Comparison of ENCODE assay signal across 23 mouse cellular contexts in the genomic region with DNA sequence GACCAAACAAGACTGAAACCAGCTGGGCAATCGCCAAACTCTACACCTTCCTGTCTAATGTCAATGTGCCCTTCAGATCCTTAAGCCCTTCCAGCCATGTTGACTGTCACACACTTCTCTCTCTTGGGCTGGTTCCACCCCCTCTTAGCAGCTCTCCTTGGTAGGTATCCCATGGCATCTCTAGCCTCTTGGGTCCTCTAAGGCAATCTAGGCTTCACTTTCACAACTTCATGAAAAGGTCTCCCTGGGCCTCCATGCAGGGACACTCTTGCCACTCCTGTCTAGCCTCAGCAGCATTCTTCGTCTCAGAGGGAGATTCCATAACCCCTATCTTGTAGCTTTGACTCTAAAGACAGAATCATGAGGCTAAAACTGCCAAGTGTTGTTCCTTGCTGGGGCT. TPM values are rescaled to one million over a fixed set of nuclear protein-coding genes. Genes with fewer than 3 reads are reported as not detected.
DNase-seq lines count a peak whose midpoint lies in the region; ATAC-seq and TF ChIP-seq lines count a peak whose summit lies in the region.
"Had no signal": no experiment of that assay in that cellular context is flagged by ENCODE, and none has a peak within 500 bp of the region (broad histone marks: within the 10 kb centered on the region; RNA-seq: fewer than 3 reads in every experiment).

No protein-coding gene starts in this region.

- H3K9me3 ChIP-seq in heart, embryonic 11.5 days (replicated peaks; ENCODE audit: control insufficient read depth, low read length): no peaks in the 10 kb centered on the region
- peaks cover 9% of the 10 kb centered on the region; the same call in 1 of the 2 replicates for H3K9me3 ChIP-seq in heart, embryonic 12.5 days (replicated peaks)
- no peaks in the 10 kb centered on the region for H3K9me3 ChIP-seq in MEL (replicated peaks; ENCODE audit: insufficient read depth, low read length)
- no peaks in the 10 kb centered on the region for H3K9me3 ChIP-seq in liver, embryonic 12.5 days (replicated peaks)
- H3K9me3 ChIP-seq in midbrain, embryonic 14.5 days (ENCODE audit: control insufficient read depth, low read length): no peaks in the 10 kb centered on the region
- H3K9me3 ChIP-seq: embryonic facial prominence, embryonic 12.5 days; heart, embryonic 15.5 days had no signal

- no peak overlapping the region for H3K4me2 ChIP-seq in heart, embryonic 11.5 days
- no peak overlapping the region for H3K4me2 ChIP-seq in heart, embryonic 12.5 days
- peak overlapping the region; percentile 58 for H3K4me2 ChIP-seq in liver, embryonic 12.5 days
- H3K4me2 ChIP-seq in midbrain, embryonic 14.5 days (ENCODE audit: low read length): no peak overlapping the region
- H3K4me2 ChIP-seq: embryonic facial prominence, embryonic 12.5 days; heart, embryonic 15.5 days had no signal

- no peak for TF ChIP-seq RAD21 in MEL (IDR thresholded peaks at IDR 0.05; ENCODE audit: low read depth, low read length)

- no peak for ATAC-seq in heart, embryonic 11.5 days (replicated peaks; ENCODE audit: insufficient number of reproducible peaks, low FRiP score, low TSS enrichment)
- ATAC-seq in heart, embryonic 12.5 days (ENCODE audit: insufficient number of reproducible peaks, low FRiP score): no peak
- ATAC-seq in liver, embryonic 12.5 days: peak; percentile 53
- ATAC-seq in megakaryocyte-erythroid progenitor cell, adult 5-6 weeks (replicated peaks; ENCODE audit: low FRiP score, low TSS enrichment, poor library complexity, severe bottlenecking): peak; percentile 40
- ATAC-seq in midbrain, embryonic 14.5 days (ENCODE audit: low FRiP score, low TSS enrichment): no peak
- ATAC-seq: CD4-positive, CD25-positive, alpha-beta regulatory T cell, adult 4 months; forebrain, embryonic 16.5 days; hindbrain, embryonic 16.5 days had no signal

- no peaks in the 10 kb centered on the region for H3K36me3 ChIP-seq in heart, embryonic 11.5 days (ENCODE audit: control insufficient read depth, insufficient read depth, low read length)
- H3K36me3 ChIP-seq in heart, embryonic 12.5 days: no peaks in the 10 kb centered on the region
- peaks cover 0 to 14% of the 10 kb centered on the region in 2 experiments; a peak in 2 of 4 replicates for H3K36me3 ChIP-seq in MEL (ENCODE audit: control insufficient read depth in 1 of 2, insufficient read depth in 2 of 2, low read length in 2 of 2)
- H3K36me3 ChIP-seq in liver, embryonic 12.5 days: no peaks in the 10 kb centered on the region
- H3K36me3 ChIP-seq in midbrain, embryonic 14.5 days (ENCODE audit: control insufficient read depth, insufficient read depth, low read length): no peaks in the 10 kb centered on the region
- H3K36me3 ChIP-seq: embryonic facial prominence, embryonic 12.5 days; heart, embryonic 15.5 days had no signal

- H3K4me3 ChIP-seq in heart, embryonic 11.5 days (ENCODE audit: low read depth, low read length): no peak overlapping the region
- H3K4me3 ChIP-seq in heart, embryonic 12.5 days: no peak overlapping the region
- H3K4me3 ChIP-seq in MEL (ENCODE audit: control insufficient read depth in 1 of 2, insufficient read depth in 1 of 2, low read depth in 2 of 2, low read length in 2 of 2): no peak overlapping the region
- no peak overlapping the region for H3K4me3 ChIP-seq in liver, embryonic 12.5 days
- no peak overlapping the region for H3K4me3 ChIP-seq in midbrain, embryonic 14.5 days (replicated peaks; ENCODE audit: low read depth, low read length)
- H3K4me3 ChIP-seq: embryonic facial prominence, embryonic 12.5 days; heart, embryonic 15.5 days had no signal

- no peak overlapping the region for H3K9ac ChIP-seq in heart, embryonic 11.5 days (ENCODE audit: low read depth, low read length)
- H3K9ac ChIP-seq in heart, embryonic 12.5 days: no peak overlapping the region
- H3K9ac ChIP-seq in MEL (ENCODE audit: control insufficient read depth, low read depth, low read length, poor library complexity, severe bottlenecking): no peak overlapping the region
- peak overlapping the region; percentile 47; the same call in 1 of the 2 replicates for H3K9ac ChIP-seq in liver, embryonic 12.5 days
- no peak overlapping the region for H3K9ac ChIP-seq in midbrain, embryonic 14.5 days (replicated peaks; ENCODE audit: low read length)
- H3K9ac ChIP-seq: embryonic facial prominence, embryonic 12.5 days; heart, embryonic 15.5 days had no signal

- no peak for TF ChIP-seq POLR2A in MEL (IDR thresholded peaks at IDR 0.05; ENCODE audit: control insufficient read depth in 1 of 2, insufficient read depth in 1 of 2, low read depth in 1 of 2, low read length in 2 of 2, poor library complexity in 1 of 2)

- H3K4me1 ChIP-seq in heart, embryonic 11.5 days (ENCODE audit: control insufficient read depth, insufficient read depth, low read length): no peaks in the 10 kb centered on the region
- H3K4me1 ChIP-seq in heart, embryonic 12.5 days (replicated peaks): no peaks in the 10 kb centered on the region
- peaks cover 8 to 15% of the 10 kb centered on the region in 2 experiments for H3K4me1 ChIP-seq in MEL (ENCODE audit: control insufficient read depth in 1 of 2, insufficient read depth in 2 of 2, low read length in 2 of 2)
- peaks cover 48% of the 10 kb centered on the region for H3K4me1 ChIP-seq in liver, embryonic 12.5 days
- H3K4me1 ChIP-seq in midbrain, embryonic 14.5 days (ENCODE audit: control insufficient read depth, insufficient read depth, low read length): no peaks in the 10 kb centered on the region

- WGBS in heart, embryonic 11.5 days (ENCODE audit: insufficient replicate concordance): 71% methylated on average over 2 of the region's 2 CpGs
- WGBS in heart, embryonic 12.5 days: 62% methylated on average over 2 of the region's 2 CpGs
- 64% methylated on average over 2 of the region's 2 CpGs for WGBS in liver, embryonic 12.5 days (ENCODE audit: insufficient replicate concordance)
- WGBS in midbrain, embryonic 14.5 days: 83% methylated on average over 2 of the region's 2 CpGs

- no peaks in the 10 kb centered on the region for H3K79me2 ChIP-seq in MEL (ENCODE audit: control insufficient read depth, insufficient read depth, low read length, poor library complexity)

- H3K27me3 ChIP-seq in heart, embryonic 11.5 days (ENCODE audit: control insufficient read depth, insufficient read depth, low read length): no peaks in the 10 kb centered on the region
- H3K27me3 ChIP-seq in heart, embryonic 12.5 days (replicated peaks): no peaks in the 10 kb centered on the region
- no peaks in the 10 kb centered on the region for H3K27me3 ChIP-seq in MEL (ENCODE audit: control insufficient read depth in 1 of 2, insufficient read depth in 2 of 2, low read length in 2 of 2)
- no peaks in the 10 kb centered on the region for H3K27me3 ChIP-seq in liver, embryonic 12.5 days (replicated peaks)
- no peaks in the 10 kb centered on the region for H3K27me3 ChIP-seq in midbrain, embryonic 14.5 days (ENCODE audit: control insufficient read depth, insufficient read depth, low read length)
- H3K27me3 ChIP-seq: embryonic facial prominence, embryonic 12.5 days; heart, embryonic 15.5 days had no signal

- TF ChIP-seq EP300 in MEL (IDR thresholded peaks at IDR 0.05; ENCODE audit: low read depth in 1 of 2, low read length in 2 of 2): no peak

- 0 out of 2 replicates have a peak overlapping the region, but pooled peaks have one; percentile 46 for H3K27ac ChIP-seq in heart, embryonic 11.5 days (ENCODE audit: low read depth, low read length)
- no peak overlapping the region for H3K27ac ChIP-seq in heart, embryonic 12.5 days (ENCODE audit: poor library complexity, severe bottlenecking)
- peak overlapping the region; percentile 93 for H3K27ac ChIP-seq in MEL (ENCODE audit: control insufficient read depth, low read depth, low read length)
- peak overlapping the region; percentile 87 for H3K27ac ChIP-seq in liver, embryonic 12.5 days
- H3K27ac ChIP-seq in midbrain, embryonic 14.5 days (replicated peaks; ENCODE audit: low read depth, low read length): no peak overlapping the region
- H3K27ac ChIP-seq: embryonic facial prominence, embryonic 12.5 days; heart, embryonic 15.5 days; kidney, postnatal 0 days had no signal

- no peak for TF ChIP-seq CTCF in MEL (IDR thresholded peaks at IDR 0.05 in 2 of 3, conservative IDR thresholded peaks at IDR 0.05 in 1 of 3; ENCODE audit: control insufficient read depth in 1 of 3, insufficient read depth in 1 of 3, low read depth in 2 of 3, low read length in 3 of 3, poor library complexity in 1 of 3, severe bottlenecking in 1 of 3)

- DNase-seq in MEL (ENCODE audit: low read depth, low spot score): no peak
- DNase-seq in midbrain, embryonic 14.5 days: no peak
- DNase-seq in adrenal gland, postnatal 14 days: no peak
- DNase-seq in right cerebral cortex, adult 18-20 months: no peak
- DNase-seq: adrenal gland, adult 2 months; cerebellum, adult 9-10 months; heart, postnatal 4 days; kidney, adult 18-20 months; layer of hippocampus, postnatal 36 days; lung, postnatal 10 days; retina, postnatal 1 day; right cerebral cortex, postnatal 4 days; thymus, postnatal 36 days had no signal

TF ChIP-seq in MEL, 35 proteins besides CTCF, POLR2A, EP300 and RAD21:
- TF ChIP-seq ZNF384 (IDR thresholded peaks at IDR 0.05; ENCODE audit: low read depth, low read length) (no peak), MXI1 (IDR thresholded peaks at IDR 0.05; ENCODE audit: low read depth, low read length) (peak; percentile 30; the same call in 1 of the 2 replicates)
TF ChIP-seq in MEL: peak in this region for 1.

RNA-seq across cellular contexts. Expression of a gene that starts 13.6 kb away (rescaled TPM):
- polyA plus RNA-seq in heart, embryonic 11.5 days (2014; fragmentation: Nextera tagmentation; extraction: Ambion mirVana): 13.6 and 14.3 TPM in 2 replicates
- 17.1 and 17.5 TPM in 2 replicates for polyA plus RNA-seq in heart, embryonic 12.5 days (2016; fragmentation: Nextera tagmentation; extraction: Ambion mirVana)
- total RNA-seq in MEL (2012; rRNA removed): 10.5 and 10.9 TPM in 2 replicates
- polyA plus RNA-seq in MEL (2012; ENCODE audit: insufficient read depth in 1 of 2, insufficient read length in 2 of 2, low read depth in 1 of 2, low replicate concordance in 2 of 2, missing spikeins in 1 of 2): 10 to 100 TPM in 1 of 2 experiments, not detected in 1; 17.0 TPM
- 18.5 and 18.7 TPM in 2 replicates for polyA plus RNA-seq in liver, embryonic 12.5 days (2016; fragmentation: Nextera tagmentation; extraction: Ambion mirVana)
- total RNA-seq in megakaryocyte-erythroid progenitor cell, adult 5-6 weeks (2014; fragmentation: Nextera tagmentation): 89.0 and 116 TPM in 2 replicates
- total RNA-seq in megakaryocyte-erythroid progenitor cell, adult 5-6 weeks (2017): 193 and 249 TPM in 2 replicates
- 12.1 and 13.6 TPM in 2 replicates for polyA plus RNA-seq in midbrain, embryonic 14.5 days (2014; fragmentation: Nextera tagmentation; extraction: Ambion mirVana)
- 77.7 and 81.5 TPM in 2 replicates for total RNA-seq in adrenal gland, postnatal 14 days (2021)

Comparison
In these comparisons a context has a peak if more than half of its experiments do, and no peak if none do; other contexts are left out.
1. H3K27ac ChIP-seq: peak in heart, embryonic 11.5 days (single experiment), MEL (single experiment) and liver, embryonic 12.5 days (single experiment); none in heart, embryonic 12.5 days (single experiment) and midbrain, embryonic 14.5 days (single experiment).
2. ATAC-seq: peak in liver, embryonic 12.5 days (single experiment) and megakaryocyte-erythroid progenitor cell, adult 5-6 weeks (single experiment); none in heart, embryonic 11.5 days (single experiment), heart, embryonic 12.5 days (single experiment) and midbrain, embryonic 14.5 days (single experiment).